Mouse (Mus musculus): ENCODE data around the gene Srsf10.

- TF ChIP-seq CTCF (IDR thresholded peaks at IDR 0.05; ENCODE audit: borderline replicate concordance, insufficient read depth, low read length): no peak
- no peak for TF ChIP-seq POLR2A (IDR thresholded peaks at IDR 0.05; ENCODE audit: low read depth, low read length)
Measured at GRCm38 (mm10) chr4:135834124-135834717, 21.3 kb upstream of the Srsf10 start.
